Mouse (Mus musculus): ENCODE data around the gene Svop.

DNA sequence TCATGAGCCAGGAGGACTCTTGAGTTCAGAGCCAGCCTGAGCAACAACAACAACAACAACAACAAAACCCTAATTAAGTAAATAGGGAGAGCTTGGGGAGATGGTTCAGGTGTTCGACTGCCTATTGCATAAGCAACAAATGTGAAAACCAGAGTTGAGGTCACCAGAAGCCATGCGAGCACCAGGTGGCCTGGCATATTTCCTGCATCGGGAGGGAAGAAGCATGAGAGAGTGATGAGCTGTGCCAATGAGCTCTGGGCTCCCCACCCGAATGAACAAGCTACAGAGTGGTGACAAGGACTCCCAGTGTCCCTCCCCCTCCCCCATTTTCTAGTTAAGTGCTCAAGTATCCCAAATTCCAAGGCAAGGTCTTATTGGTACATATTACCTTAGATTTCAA lies 10.5 kb upstream of the Svop start:
- TF ChIP-seq CTCF (IDR thresholded peaks at IDR 0.05; ENCODE audit: extremely low read depth, insufficient read depth, low read length) (no peak), POLR2A (IDR thresholded peaks at IDR 0.05; ENCODE audit: extremely low read depth, insufficient read depth, low read length) (no peak)

All from cortical plate, adult 2 months (tissue).